Mouse (Mus musculus): ENCODE results near the gene Ywhaq. TPM values are rescaled to one million over a fixed set of nuclear protein-coding genes. Genes with fewer than 3 reads are reported as not detected.

Gene Ywhaq
- polyA plus RNA-seq (2015; fragmentation: Nextera tagmentation; extraction: Ambion mirVana) = 975 and 1,056 TPM in 2 replicates

DNA sequence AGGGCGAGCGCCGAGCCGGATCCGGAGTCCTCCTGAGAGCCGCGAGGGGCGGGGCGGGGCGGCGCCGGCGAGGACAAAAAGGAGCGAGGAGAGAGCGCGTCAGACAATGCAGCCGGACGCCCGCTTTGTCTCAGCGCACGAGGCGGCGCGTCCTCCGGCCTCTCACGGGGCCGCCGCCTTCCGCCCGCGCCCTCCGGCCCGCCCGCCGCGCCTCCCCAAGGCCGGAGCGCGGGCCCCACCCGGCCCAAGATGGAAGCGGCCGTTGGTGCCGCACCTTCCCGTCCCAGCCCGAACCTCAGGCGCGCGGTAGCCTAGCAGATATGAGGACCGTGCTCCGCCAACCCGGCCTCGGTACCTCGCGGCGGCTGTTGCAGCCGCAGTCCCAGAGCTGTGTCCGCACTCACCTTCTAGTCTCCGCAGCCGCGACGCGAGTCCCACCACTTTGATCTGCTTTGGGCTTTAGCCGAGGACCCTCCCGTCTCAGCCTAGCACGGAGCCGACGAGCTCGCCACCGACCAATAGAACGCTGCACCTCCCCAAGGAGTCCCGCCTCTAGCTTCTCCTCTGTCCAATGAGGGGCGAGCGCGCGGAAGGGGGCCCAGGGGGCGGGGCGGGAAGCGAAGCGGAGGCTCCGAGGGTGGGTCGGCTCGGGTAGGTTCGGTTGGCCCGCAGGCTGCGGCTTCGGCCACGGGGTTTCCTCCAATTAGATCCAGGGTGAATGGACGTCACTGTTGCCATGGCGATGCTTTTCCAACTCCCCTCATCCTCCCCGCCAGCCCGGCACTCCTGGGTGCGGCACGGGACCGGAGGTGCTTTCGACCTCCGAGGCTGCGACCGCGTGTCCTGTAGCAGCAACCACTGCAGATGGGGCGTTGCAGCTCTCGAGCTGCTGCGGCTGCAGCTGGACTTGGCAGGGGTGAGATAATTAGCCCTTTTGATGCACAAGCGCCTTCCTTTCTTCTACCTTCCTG is at the start of gene Ywhaq:
Ywhaq (minus strand) TSS at position 538 of the 971 bp plus-strand sequence.
- peak; percentile 98 for ATAC-seq (ENCODE audit: low FRiP score)
- Histone ChIP-seq H3K9ac (replicated peaks) (peak within 1 kb of the TSS; percentile 92), H3K27me3 (replicated peaks) (no peaks in the 10 kb centered on the region), H3K36me3 (peaks cover 11% of the 10 kb centered on the region), H3K27ac (replicated peaks) (peak within 1 kb of the TSS; percentile 100), H3K4me2 (peak within 1 kb of the TSS; percentile 75), H3K9me3 (replicated peaks) (no peaks in the 10 kb centered on the region), H3K4me3 (replicated peaks) (peak within 1 kb of the TSS; percentile 95), H3K4me1 (peaks cover 32% of the 10 kb centered on the region)
- under 1% methylated on average over 87 of the region's 103 CpGs for WGBS

DNA sequence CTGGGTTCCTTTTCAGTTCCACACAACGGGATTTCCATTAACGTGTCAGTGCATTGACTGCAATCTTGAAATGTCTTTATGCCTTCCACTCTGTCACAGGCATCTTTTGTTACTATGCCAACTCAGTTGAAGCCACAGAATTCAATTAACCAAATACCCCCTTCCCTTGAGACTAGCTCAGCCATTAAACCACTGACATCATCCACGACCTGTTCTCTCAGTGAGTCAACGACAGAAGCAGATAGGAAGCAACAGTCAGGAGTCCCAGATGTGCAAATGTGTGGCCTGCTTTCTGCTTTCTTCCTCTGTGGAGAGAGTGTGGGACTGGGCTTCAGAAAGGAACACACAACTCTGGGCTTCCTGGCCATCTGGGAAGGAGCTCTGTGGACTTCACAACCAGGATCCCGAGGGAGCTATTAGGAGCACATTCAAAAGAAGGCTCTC is 46.0 kb upstream of the Ywhaq start:
- Histone ChIP-seq H3K36me3 (no peaks in the 10 kb centered on the region), H3K4me1 (0 out of 2 replicates have a peak, but pooled peaks cover 3% of the 10 kb centered on the region), H3K27ac (replicated peaks) (no peak overlapping the region), H3K9ac (replicated peaks) (no peak overlapping the region), H3K9me3 (replicated peaks) (no peaks in the 10 kb centered on the region), H3K27me3 (replicated peaks) (no peaks in the 10 kb centered on the region), H3K4me2 (no peak overlapping the region), H3K4me3 (replicated peaks) (no peak overlapping the region)
- 27% methylated on average over 5 of the region's 5 CpGs for WGBS
- no peak; the same call in 1 of the 2 replicates for ATAC-seq (ENCODE audit: low FRiP score)

DNA sequence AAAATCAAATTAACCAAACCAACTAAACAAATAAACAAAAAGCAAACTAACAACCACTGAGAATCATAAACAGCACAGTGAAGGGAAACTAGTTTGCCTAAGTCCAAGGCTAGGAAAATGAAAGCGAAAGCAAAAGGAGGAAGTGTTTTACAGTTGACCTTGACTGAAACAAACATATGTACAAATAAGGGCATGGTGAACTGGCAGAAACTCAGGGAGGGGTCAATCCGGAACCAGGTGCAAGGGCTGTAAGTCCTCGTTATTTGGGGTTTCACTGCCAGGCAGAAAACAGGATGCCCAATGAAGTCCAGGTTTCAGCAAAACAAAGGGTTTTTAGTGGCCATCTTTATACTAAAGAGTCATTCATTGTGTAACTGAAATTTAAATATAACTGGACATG is 45.2 kb upstream of the Ywhaq start:
- no peak overlapping the region for H3K4me2 ChIP-seq
- H3K36me3 ChIP-seq = no peaks in the 10 kb centered on the region
- no peaks in the 10 kb centered on the region for H3K9me3 ChIP-seq (replicated peaks)
- no peak for ATAC-seq (ENCODE audit: low FRiP score)
- no peak overlapping the region for H3K27ac ChIP-seq (replicated peaks)
- H3K27me3 ChIP-seq (replicated peaks) = no peaks in the 10 kb centered on the region
- H3K9ac ChIP-seq (replicated peaks) = no peak overlapping the region
- no peak overlapping the region for H3K4me3 ChIP-seq (replicated peaks)
- H3K4me1 ChIP-seq = 0 out of 2 replicates have a peak, but pooled peaks cover 3% of the 10 kb centered on the region
- 86% methylated on average over 3 of the region's 3 CpGs for WGBS

DNA sequence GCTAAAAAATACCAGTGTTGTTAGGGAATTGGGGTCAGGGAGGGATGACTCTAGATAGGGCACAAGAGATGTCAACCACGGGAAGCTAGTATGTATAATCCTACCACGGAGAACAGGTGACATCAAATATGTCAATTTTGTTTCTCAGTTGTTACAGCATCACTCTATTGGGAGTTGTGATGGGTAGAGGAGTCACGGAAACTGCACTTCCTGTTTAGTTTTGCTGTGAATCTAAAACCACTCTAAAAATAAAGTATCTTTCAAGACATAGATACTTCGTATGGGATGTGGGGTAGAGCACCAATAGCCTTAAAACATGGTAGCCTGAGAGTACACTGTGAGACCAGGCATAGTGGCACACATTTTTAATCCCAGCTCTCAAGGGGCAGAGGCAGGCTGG is 42.2 kb upstream of the Ywhaq start:
- Histone ChIP-seq H3K4me2 (no peak overlapping the region), H3K36me3 (no peaks in the 10 kb centered on the region), H3K27me3 (replicated peaks) (no peaks in the 10 kb centered on the region), H3K27ac (replicated peaks) (no peak overlapping the region), H3K9me3 (replicated peaks) (no peaks in the 10 kb centered on the region), H3K4me1 (0 out of 2 replicates have a peak, but pooled peaks cover 3% of the 10 kb centered on the region), H3K4me3 (replicated peaks) (no peak overlapping the region), H3K9ac (replicated peaks) (no peak overlapping the region)
- WGBS = 92% methylated on average over 4 of the region's 4 CpGs
- ATAC-seq (ENCODE audit: low FRiP score) = no peak

DNA sequence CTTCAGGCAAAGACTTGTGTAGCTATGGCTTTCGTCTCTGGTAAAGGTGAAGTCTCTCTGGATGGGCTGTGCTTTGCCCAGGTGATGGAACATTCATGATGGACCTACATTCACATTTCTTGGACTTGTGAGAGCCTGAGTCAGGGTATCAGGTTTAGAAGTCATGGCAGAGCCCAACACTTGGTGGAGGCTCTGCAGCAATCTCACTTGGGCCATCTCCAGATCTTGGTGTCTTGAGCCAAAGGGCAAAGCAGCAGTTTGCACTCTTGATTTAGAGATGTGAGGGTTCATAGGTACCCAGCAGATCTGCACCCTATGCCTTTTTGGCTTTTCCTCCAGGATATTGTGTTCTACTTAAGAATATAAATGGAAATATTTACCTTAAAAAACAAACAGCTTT is 38.6 kb upstream of the Ywhaq start:
- Histone ChIP-seq H3K4me1 (no peaks in the 10 kb centered on the region), H3K4me3 (replicated peaks) (no peak overlapping the region), H3K27ac (replicated peaks) (no peak overlapping the region), H3K9ac (replicated peaks) (no peak overlapping the region), H3K4me2 (no peak overlapping the region), H3K27me3 (replicated peaks) (no peaks in the 10 kb centered on the region), H3K36me3 (no peaks in the 10 kb centered on the region), H3K9me3 (replicated peaks) (no peaks in the 10 kb centered on the region)
- 97% methylated on average over 1 of the region's 1 CpGs for WGBS
- no peak for ATAC-seq (ENCODE audit: low FRiP score)

DNA sequence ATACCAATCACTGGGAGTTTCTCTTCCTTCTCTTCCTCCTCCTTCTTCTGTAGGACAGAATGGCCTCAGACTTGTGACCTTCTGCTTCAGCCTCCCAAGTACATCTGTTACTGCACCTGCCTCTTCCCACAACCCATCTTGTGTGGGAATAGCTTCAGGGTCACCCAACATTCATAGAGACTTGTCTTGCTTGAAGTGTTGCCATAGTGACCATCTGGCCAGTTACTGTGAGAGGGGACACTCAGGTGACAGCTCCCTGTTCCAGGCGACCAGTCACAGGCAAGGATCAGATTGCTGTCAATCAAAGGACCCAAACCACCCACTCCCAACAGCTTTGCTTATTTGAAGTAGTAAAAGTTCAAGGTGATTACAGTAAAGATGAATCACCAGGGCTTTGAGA is 34.3 kb upstream of the Ywhaq start:
- Histone ChIP-seq H3K27me3 (replicated peaks) (no peaks in the 10 kb centered on the region), H3K4me2 (no peak overlapping the region), H3K9ac (replicated peaks) (no peak overlapping the region), H3K9me3 (replicated peaks) (no peaks in the 10 kb centered on the region), H3K4me1 (no peaks in the 10 kb centered on the region), H3K27ac (replicated peaks) (no peak overlapping the region), H3K4me3 (replicated peaks) (no peak overlapping the region), H3K36me3 (no peaks in the 10 kb centered on the region)
- 33% methylated on average over 1 of the region's 1 CpGs for WGBS
- no peak for ATAC-seq (ENCODE audit: low FRiP score)

DNA sequence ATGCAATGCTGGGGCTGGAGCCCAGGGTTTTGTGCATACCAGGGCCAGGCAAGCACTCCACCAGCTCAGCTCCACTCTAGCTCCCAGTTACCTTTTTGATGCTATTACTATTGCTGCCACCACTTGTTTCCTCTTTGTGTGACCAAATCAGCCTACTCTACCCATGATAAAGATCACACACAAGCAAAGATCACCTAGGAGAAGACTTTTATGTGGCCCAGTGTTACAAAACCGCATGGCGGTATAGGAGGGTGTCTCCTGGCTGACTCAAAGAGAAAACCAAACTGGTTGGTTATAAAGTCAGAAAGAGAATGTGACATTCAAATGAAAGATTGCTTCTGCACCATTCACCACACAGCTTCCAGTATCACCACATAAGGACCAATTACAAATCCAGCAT is 33.9 kb upstream of the Ywhaq start:
- WGBS = 84% methylated on average over 2 of the region's 2 CpGs
- Histone ChIP-seq H3K27me3 (replicated peaks) (no peaks in the 10 kb centered on the region), H3K27ac (replicated peaks) (no peak overlapping the region), H3K9ac (replicated peaks) (no peak overlapping the region), H3K4me1 (no peaks in the 10 kb centered on the region), H3K4me3 (replicated peaks) (no peak overlapping the region), H3K4me2 (no peak overlapping the region), H3K36me3 (no peaks in the 10 kb centered on the region), H3K9me3 (replicated peaks) (no peaks in the 10 kb centered on the region)
- no peak for ATAC-seq (ENCODE audit: low FRiP score)

DNA sequence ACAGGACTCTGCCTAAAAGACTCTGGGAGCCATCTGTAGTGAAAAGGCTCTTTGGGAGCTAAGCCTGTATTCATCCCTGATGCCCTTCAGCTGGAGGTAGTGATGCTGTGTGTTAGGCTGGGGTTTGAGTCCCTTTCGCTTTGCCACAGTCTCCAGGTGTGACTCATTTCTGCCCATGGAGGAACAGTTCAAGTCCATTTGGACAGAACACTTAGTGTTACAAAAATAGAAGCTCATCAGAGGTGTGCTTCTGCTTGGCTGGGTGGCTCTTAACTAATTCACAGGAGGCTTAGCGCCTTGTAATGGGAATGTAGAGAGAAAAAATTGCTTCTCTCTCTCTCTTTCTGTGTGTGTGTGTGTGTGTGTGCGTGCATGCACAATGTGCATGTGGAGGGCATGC is 26.3 kb upstream of the Ywhaq start:
- Histone ChIP-seq H3K4me2 (no peak overlapping the region), H3K36me3 (no peaks in the 10 kb centered on the region), H3K4me1 (no peaks in the 10 kb centered on the region), H3K27me3 (replicated peaks) (no peaks in the 10 kb centered on the region), H3K9me3 (replicated peaks) (no peaks in the 10 kb centered on the region), H3K4me3 (replicated peaks) (no peak overlapping the region), H3K9ac (replicated peaks) (no peak overlapping the region), H3K27ac (replicated peaks) (no peak overlapping the region)
- WGBS = 85% methylated on average over 3 of the region's 3 CpGs
- no peak for ATAC-seq (ENCODE audit: low FRiP score)

DNA sequence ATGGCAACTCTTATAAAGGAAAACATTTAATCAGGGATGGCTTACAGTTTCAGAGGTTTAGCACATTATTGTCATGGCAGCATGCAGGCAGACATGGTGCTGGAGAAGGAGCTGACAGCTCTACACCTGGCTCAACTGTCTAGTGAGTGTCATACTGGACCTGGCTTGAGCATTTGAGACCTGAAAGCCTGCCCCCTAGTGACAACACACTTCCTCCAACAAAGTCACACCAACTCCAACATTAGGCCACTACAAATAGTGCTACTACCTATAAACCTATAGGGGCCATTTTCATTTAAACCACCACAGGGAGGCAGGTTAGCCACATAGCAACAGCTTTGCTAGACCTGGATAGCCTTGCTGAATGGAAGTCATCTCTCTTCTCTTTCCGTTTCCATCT is 24.4 kb upstream of the Ywhaq start:
- no peaks in the 10 kb centered on the region for H3K36me3 ChIP-seq
- H3K4me3 ChIP-seq (replicated peaks) = no peak overlapping the region
- WGBS = 91% methylated on average over 1 of the region's 1 CpGs
- H3K4me1 ChIP-seq = no peaks in the 10 kb centered on the region
- no peaks in the 10 kb centered on the region for H3K9me3 ChIP-seq (replicated peaks)
- no peak overlapping the region for H3K4me2 ChIP-seq
- no peak overlapping the region for H3K27ac ChIP-seq (replicated peaks)
- H3K9ac ChIP-seq (replicated peaks) = no peak overlapping the region
- no peaks in the 10 kb centered on the region for H3K27me3 ChIP-seq (replicated peaks)
- no peak for ATAC-seq (ENCODE audit: low FRiP score)

DNA sequence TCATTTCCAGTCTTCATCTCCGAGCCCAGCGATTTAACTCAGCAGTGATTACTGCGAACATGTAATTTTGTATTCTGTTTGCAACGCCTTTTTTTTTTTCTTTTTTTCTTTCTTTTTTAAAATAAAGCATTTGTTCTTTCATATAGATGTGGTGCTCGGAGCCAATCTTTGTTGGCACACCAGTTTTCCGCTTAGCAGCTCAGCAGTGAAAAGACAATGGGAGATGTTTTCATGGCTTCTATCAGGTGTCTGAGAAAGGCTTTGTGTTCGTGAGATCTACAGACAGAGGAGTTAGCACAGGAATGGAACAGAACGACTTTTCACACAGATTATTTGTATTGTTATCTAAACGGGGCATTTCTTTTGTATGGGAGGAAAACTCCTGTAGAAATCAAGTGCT is 22.0 kb upstream of the Ywhaq start:
- Histone ChIP-seq H3K9ac (replicated peaks) (no peak overlapping the region), H3K4me1 (no peaks in the 10 kb centered on the region), H3K9me3 (replicated peaks) (no peaks in the 10 kb centered on the region), H3K27me3 (replicated peaks) (no peaks in the 10 kb centered on the region), H3K27ac (replicated peaks) (no peak overlapping the region), H3K4me3 (replicated peaks) (no peak overlapping the region), H3K36me3 (no peaks in the 10 kb centered on the region), H3K4me2 (no peak overlapping the region)
- WGBS = 59% methylated on average over 9 of the region's 9 CpGs
- no peak for ATAC-seq (ENCODE audit: low FRiP score)

DNA sequence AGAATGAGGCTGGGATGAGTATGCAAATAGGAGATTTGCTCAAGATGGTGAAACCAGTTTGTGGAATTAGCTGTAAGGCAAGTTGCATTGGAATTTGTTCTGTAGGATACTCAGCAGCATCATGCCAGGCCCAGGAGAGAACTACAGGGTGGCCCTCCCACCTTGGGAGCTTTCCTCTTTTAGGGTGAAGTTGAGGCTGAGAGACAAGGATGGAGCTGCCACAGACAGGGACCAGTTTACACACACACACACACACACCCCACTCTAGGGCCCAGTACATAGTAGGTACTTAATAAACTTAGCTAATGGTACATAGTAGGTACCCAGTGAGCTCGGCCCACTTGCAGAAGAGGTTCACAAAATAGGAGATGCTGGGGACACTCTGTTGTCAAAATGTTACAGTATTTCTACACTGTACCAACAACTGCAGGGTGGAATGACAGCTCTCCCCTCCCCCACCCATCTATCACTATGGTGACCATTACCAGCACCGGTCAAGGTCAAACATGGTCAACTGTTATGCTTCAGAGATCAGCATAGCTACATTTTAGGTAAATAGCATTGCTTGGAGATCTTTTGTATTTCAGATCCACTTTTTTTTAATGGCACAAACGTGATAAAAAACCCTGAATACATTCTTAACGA is 21.4 kb upstream of the Ywhaq start:
- WGBS = 70% methylated on average over 4 of the region's 4 CpGs

DNA sequence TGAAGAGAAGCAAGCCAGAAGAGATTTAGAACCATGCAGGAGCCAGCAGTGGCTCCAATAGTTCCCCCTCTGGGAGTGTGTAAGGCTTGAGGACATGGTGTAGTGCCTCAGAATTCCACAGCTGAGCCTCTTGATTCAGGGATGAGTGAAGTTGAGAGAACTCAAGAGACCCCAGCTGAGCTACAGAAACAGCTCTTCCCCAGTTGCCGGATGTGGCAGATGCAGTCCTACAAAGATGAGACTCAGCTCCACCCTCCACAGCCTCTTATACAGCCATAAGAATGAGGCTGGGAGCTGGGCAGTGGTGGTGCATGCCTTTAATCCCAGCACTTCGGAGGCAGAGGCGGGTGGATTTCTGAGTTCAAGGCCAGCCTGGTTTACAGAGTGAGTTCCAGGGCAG is 20.9 kb upstream of the Ywhaq start:
- no peak for ATAC-seq (ENCODE audit: low FRiP score)
- Histone ChIP-seq H3K4me3 (replicated peaks) (no peak overlapping the region), H3K27ac (replicated peaks) (no peak overlapping the region), H3K4me2 (no peak overlapping the region), H3K9me3 (replicated peaks) (no peaks in the 10 kb centered on the region), H3K4me1 (no peaks in the 10 kb centered on the region), H3K27me3 (replicated peaks) (no peaks in the 10 kb centered on the region), H3K36me3 (no peaks in the 10 kb centered on the region), H3K9ac (replicated peaks) (no peak overlapping the region)
- 91% methylated on average over 3 of the region's 3 CpGs for WGBS

More for the DNA sequence above, 21.4 kb upstream of the Ywhaq start:
- H3K9ac ChIP-seq (replicated peaks) = no peak overlapping the region
- no peaks in the 10 kb centered on the region for H3K9me3 ChIP-seq (replicated peaks)
- no peak for ATAC-seq (ENCODE audit: low FRiP score)
- H3K27ac ChIP-seq (replicated peaks) = no peak overlapping the region
- H3K27me3 ChIP-seq (replicated peaks) = no peaks in the 10 kb centered on the region
- no peak overlapping the region for H3K4me2 ChIP-seq
- no peaks in the 10 kb centered on the region for H3K36me3 ChIP-seq
- H3K4me3 ChIP-seq (replicated peaks) = no peak overlapping the region
- H3K4me1 ChIP-seq = no peaks in the 10 kb centered on the region
